Mouse (Mus musculus) midbrain, embryonic 15.5 days (tissue): ENCODE results near the gene Atp13a3. TPM values are rescaled to one million over a fixed set of nuclear protein-coding genes. Genes with fewer than 3 reads are reported as not detected.

Source experiments
- ATAC-seq: fragments of 200-750 bp; cut with Nextera tagmentation; replicated peaks from 2 replicates; pipeline ENCODE4 v1.8.0; 2017; ENCODE audit warnings: moderate TSS enrichment
- H3K27ac ChIP-seq: fragments of 300-500 bp; sonication (generic); 2 replicates; pipeline ENCODE4 v1.5.1; 2015; ENCODE audit warnings: mild to moderate bottlenecking, inconsistent platforms
- H3K27me3 ChIP-seq: fragments of 300-500 bp; sonication (generic); replicated peaks from 2 replicates; pipeline ENCODE4 v1.6.1; 2015; ENCODE audit warnings: inconsistent platforms
- H3K36me3 ChIP-seq: fragments of 300-500 bp; sonication (generic); replicated peaks from 2 replicates; pipeline ENCODE4 v1.6.1; 2015; ENCODE audit warnings: inconsistent platforms
- H3K4me1 ChIP-seq: fragments of 300-500 bp; sonication (generic); 2 replicates; pipeline ENCODE4 v1.6.1; 2015; ENCODE audit warnings: inconsistent platforms
- H3K4me2 ChIP-seq: fragments of 300-500 bp; sonication (generic); 2 replicates; pipeline ENCODE4 v1.6.1; 2015; ENCODE audit warnings: inconsistent platforms, mild to moderate bottlenecking, moderate library complexity
- H3K4me3 ChIP-seq: fragments of 300-500 bp; sonication (generic); 2 replicates; pipeline ENCODE4 v1.5.1; 2015; ENCODE audit warnings: mild to moderate bottlenecking, inconsistent platforms
- H3K9ac ChIP-seq: fragments of 300-500 bp; sonication (generic); 2 replicates; pipeline ENCODE4 v1.6.1; 2015; ENCODE audit warnings: mild to moderate bottlenecking, inconsistent platforms
- H3K9me3 ChIP-seq: fragments of 300-500 bp; sonication (generic); 2 replicates; pipeline ENCODE4 v1.6.1; 2016; ENCODE audit warnings: inconsistent platforms
- whole genome bisulfite sequencing: fragments of 180-500 bp; shearing (Covaris S2); methylation state at CpG from one replicate; pipeline ENCODE4 v1.1.7; 2015; ENCODE audit warnings: mixed read lengths; 5-methylcytosine and 5-hydroxymethylcytosine counted together
- polyA plus RNA-seq: library from polyadenylated mRNA; unstranded; fragments of >200 nt; fragmentation: Nextera tagmentation; extraction: Ambion mirVana; gene quantifications from 2 replicates; pipeline ENCODE4 v1.2.1, GENCODE M21; 2015

The Atp13a3 gene
- polyA plus RNA-seq, 1 experiment from 2014 or later: 8.1 TPM

- no peak overlapping the region for H3K4me2 ChIP-seq
- H3K27ac ChIP-seq: no peak overlapping the region
- H3K36me3 ChIP-seq: no peaks in the 10 kb centered on the region
- H3K9me3 ChIP-seq: no peaks in the 10 kb centered on the region
- no peak for ATAC-seq
- H3K4me1 ChIP-seq: no peaks in the 10 kb centered on the region
- WGBS: 88% methylated on average over 3 of the region's 3 CpGs
- H3K9ac ChIP-seq: no peak overlapping the region
- no peaks in the 10 kb centered on the region for H3K27me3 ChIP-seq
- H3K4me3 ChIP-seq: no peak overlapping the region
Observed at GRCm38 (mm10) chr16:30433148-30433547, 27.4 kb upstream of the Atp13a3 start.

- H3K4me2 ChIP-seq: no peak overlapping the region
- no peaks in the 10 kb centered on the region for H3K9me3 ChIP-seq
- no peaks in the 10 kb centered on the region for H3K36me3 ChIP-seq
- H3K4me3 ChIP-seq: no peak overlapping the region
- H3K27ac ChIP-seq: no peak overlapping the region
- ATAC-seq: no peak
- no peaks in the 10 kb centered on the region for H3K4me1 ChIP-seq
- 85% methylated on average over 2 of the region's 2 CpGs for WGBS
- no peaks in the 10 kb centered on the region for H3K27me3 ChIP-seq
- no peak overlapping the region for H3K9ac ChIP-seq
Observed at GRCm38 (mm10) chr16:30432111-30432510, 26.3 kb upstream of the Atp13a3 start.

- no peak overlapping the region for H3K4me2 ChIP-seq
- H3K27me3 ChIP-seq: no peaks in the 10 kb centered on the region
- H3K9me3 ChIP-seq: no peaks in the 10 kb centered on the region
- no peak overlapping the region for H3K27ac ChIP-seq
- no peak for ATAC-seq
- 86% methylated on average over 2 of the region's 2 CpGs for WGBS
- H3K4me1 ChIP-seq: no peaks in the 10 kb centered on the region
- no peaks in the 10 kb centered on the region for H3K36me3 ChIP-seq
- H3K4me3 ChIP-seq: no peak overlapping the region
- H3K9ac ChIP-seq: no peak overlapping the region
Observed at GRCm38 (mm10) chr16:30430512-30431088, 24.8 kb upstream of the Atp13a3 start.

- Histone ChIP-seq H3K4me1 (no peaks in the 10 kb centered on the region), H3K27me3 (no peaks in the 10 kb centered on the region), H3K27ac (no peak overlapping the region), H3K9me3 (no peaks in the 10 kb centered on the region), H3K9ac (no peak overlapping the region), H3K4me3 (no peak overlapping the region), H3K36me3 (no peaks in the 10 kb centered on the region), H3K4me2 (no peak overlapping the region)
- 93% methylated on average over 4 of the region's 4 CpGs for WGBS
- no peak for ATAC-seq
Observed at GRCm38 (mm10) chr16:30428753-30429260, 23.0 kb upstream of the Atp13a3 start.

GRCm38 (mm10) chr16:30427466-30427865, 21.7 kb upstream of the Atp13a3 start:
- 92% methylated on average over 4 of the region's 4 CpGs for WGBS
- H3K4me2 ChIP-seq: no peak overlapping the region

GRCm38 (mm10) chr16:30427003-30427402, 21.2 kb upstream of the Atp13a3 start:
- H3K36me3 ChIP-seq: no peaks in the 10 kb centered on the region
- WGBS: 76% methylated on average over 5 of the region's 5 CpGs
- no peaks in the 10 kb centered on the region for H3K9me3 ChIP-seq
- H3K27ac ChIP-seq: no peak overlapping the region
- H3K9ac ChIP-seq: no peak overlapping the region
- H3K27me3 ChIP-seq: no peaks in the 10 kb centered on the region
- H3K4me2 ChIP-seq: no peak overlapping the region
- ATAC-seq: no peak
- H3K4me1 ChIP-seq: no peaks in the 10 kb centered on the region
- H3K4me3 ChIP-seq: no peak overlapping the region

More at GRCm38 (mm10) chr16:30427466-30427865, 21.7 kb upstream of the Atp13a3 start:
- no peaks in the 10 kb centered on the region for H3K4me1 ChIP-seq
- H3K4me3 ChIP-seq: no peak overlapping the region
- no peak overlapping the region for H3K9ac ChIP-seq
- no peaks in the 10 kb centered on the region for H3K36me3 ChIP-seq
- no peak overlapping the region for H3K27ac ChIP-seq
- no peak for ATAC-seq
- H3K27me3 ChIP-seq: no peaks in the 10 kb centered on the region
- H3K9me3 ChIP-seq: no peaks in the 10 kb centered on the region

GRCm38 (mm10) chr16:30425980-30426379, 20.2 kb upstream of the Atp13a3 start:
- H3K36me3 ChIP-seq: no peaks in the 10 kb centered on the region

GRCm38 (mm10) chr16:30424053-30424452, 18.3 kb upstream of the Atp13a3 start:
- H3K4me3 ChIP-seq: no peak overlapping the region
- no peak for ATAC-seq
- H3K27ac ChIP-seq: no peak overlapping the region
- no peak overlapping the region for H3K4me2 ChIP-seq
- no peak overlapping the region for H3K9ac ChIP-seq
- no peaks in the 10 kb centered on the region for H3K4me1 ChIP-seq
- H3K9me3 ChIP-seq: no peaks in the 10 kb centered on the region
- no peaks in the 10 kb centered on the region for H3K27me3 ChIP-seq
- no peaks in the 10 kb centered on the region for H3K36me3 ChIP-seq
- 92% methylated on average over 5 of the region's 5 CpGs for WGBS

More at GRCm38 (mm10) chr16:30425980-30426379, 20.2 kb upstream of the Atp13a3 start:
- Histone ChIP-seq H3K4me1 (no peaks in the 10 kb centered on the region), H3K4me2 (no peak overlapping the region), H3K9me3 (no peaks in the 10 kb centered on the region), H3K27ac (no peak overlapping the region), H3K9ac (no peak overlapping the region), H3K4me3 (no peak overlapping the region), H3K27me3 (no peaks in the 10 kb centered on the region)
- ATAC-seq: no peak
- 75% methylated on average over 1 of the region's 1 CpGs for WGBS

- ATAC-seq: no peak
Observed at GRCm38 (mm10) chr16:30416707-30417106, 10.9 kb upstream of the Atp13a3 start.

GRCm38 (mm10) chr16:30416284-30416683, 10.5 kb upstream of the Atp13a3 start:
- Histone ChIP-seq H3K9ac (no peak overlapping the region), H3K9me3 (no peaks in the 10 kb centered on the region), H3K27ac (no peak overlapping the region), H3K4me3 (no peak overlapping the region), H3K4me1 (no peaks in the 10 kb centered on the region), H3K36me3 (no peaks in the 10 kb centered on the region), H3K27me3 (no peaks in the 10 kb centered on the region), H3K4me2 (no peak overlapping the region)
- ATAC-seq: no peak
- 82% methylated on average over 5 of the region's 5 CpGs for WGBS

More at GRCm38 (mm10) chr16:30416707-30417106, 10.9 kb upstream of the Atp13a3 start:
- Histone ChIP-seq H3K4me2 (no peak overlapping the region), H3K9me3 (no peaks in the 10 kb centered on the region), H3K4me1 (no peaks in the 10 kb centered on the region), H3K9ac (no peak overlapping the region), H3K27ac (no peak overlapping the region), H3K36me3 (no peaks in the 10 kb centered on the region), H3K4me3 (no peak overlapping the region), H3K27me3 (no peaks in the 10 kb centered on the region)
- WGBS: 86% methylated on average over 2 of the region's 2 CpGs

- no peaks in the 10 kb centered on the region for H3K4me1 ChIP-seq
- no peak overlapping the region for H3K4me2 ChIP-seq
- no peak overlapping the region for H3K4me3 ChIP-seq
- H3K36me3 ChIP-seq: no peaks in the 10 kb centered on the region
- H3K9me3 ChIP-seq: no peaks in the 10 kb centered on the region
- H3K27me3 ChIP-seq: no peaks in the 10 kb centered on the region
- WGBS: 73% methylated on average over 3 of the region's 3 CpGs
- ATAC-seq: no peak
- no peak overlapping the region for H3K9ac ChIP-seq
- H3K27ac ChIP-seq: no peak overlapping the region
Observed at GRCm38 (mm10) chr16:30412680-30413079, 6.9 kb upstream of the Atp13a3 start.

GRCm38 (mm10) chr16:30410914-30411313, 5.1 kb upstream of the Atp13a3 start:
- Histone ChIP-seq H3K9ac (no peak overlapping the region), H3K36me3 (no peaks in the 10 kb centered on the region), H3K27ac (no peak overlapping the region), H3K27me3 (no peaks in the 10 kb centered on the region), H3K4me2 (no peak overlapping the region), H3K4me1 (no peaks in the 10 kb centered on the region), H3K4me3 (no peak overlapping the region), H3K9me3 (no peaks in the 10 kb centered on the region)
- ATAC-seq: no peak
- 92% methylated on average over 4 of the region's 4 CpGs for WGBS

GRCm38 (mm10) chr16:30407513-30407912, 1.7 kb upstream of the Atp13a3 start:
- no peaks in the 10 kb centered on the region for H3K4me1 ChIP-seq
- no peak overlapping the region for H3K9ac ChIP-seq
- no peak for ATAC-seq
- no peak overlapping the region for H3K27ac ChIP-seq
- H3K4me2 ChIP-seq: no peak overlapping the region
- no peak overlapping the region for H3K4me3 ChIP-seq
- H3K27me3 ChIP-seq: no peaks in the 10 kb centered on the region
- H3K36me3 ChIP-seq: no peaks in the 10 kb centered on the region
- no peaks in the 10 kb centered on the region for H3K9me3 ChIP-seq
- WGBS: 75% methylated on average over 2 of the region's 2 CpGs
